Mouse (Mus musculus) macrophage (primary cell): Measurements from ENCODE around the gene Dbi. TPM values are rescaled to one million over a fixed set of nuclear protein-coding genes. Genes with fewer than 3 reads are reported as not detected.
"Not testable (repeated sequence)": the region's sequence is repeated elsewhere in the genome, so short reads cannot be mapped to it uniquely, and the experiment has no call there.

Experiments
- H3K27ac ChIP-seq: fragments of 350-480 bp; formaldehyde crosslinking; 2 replicates; pipeline ENCODE4 v1.9.0; 2021
- H3K36me3 ChIP-seq: fragments of 350-480 bp; formaldehyde crosslinking; 2 replicates; pipeline ENCODE4 v1.9.0; 2021; ENCODE audit errors: inconsistent target
- H3K4me3 ChIP-seq: fragments of 350-480 bp; formaldehyde crosslinking; 2 replicates; pipeline ENCODE4 v1.9.0; 2021; ENCODE audit errors: inconsistent target
- H3K79me2 ChIP-seq: fragments of 350-480 bp; formaldehyde crosslinking; 2 replicates; pipeline ENCODE4 v1.9.0; 2021; ENCODE audit errors: inconsistent target
- WGBS: methylation state at CpG from one replicate; pipeline ENCODE4 v1.1.7; 2026; ENCODE audit warnings: inconsistent platforms; ENCODE audit not compliant: missing documents; 5-methylcytosine and 5-hydroxymethylcytosine counted together
- polyA plus RNA-seq: library from polyadenylated mRNA; stranded (reverse); fragments of 250-400 nt; gene quantifications from 3 replicates; pipeline ENCODE4 v1.2.4, GENCODE M21; 2018; ENCODE audit warnings: inconsistent platforms

The Dbi gene
- polyA plus RNA-seq, 1 experiment from 2014 or later = 235 TPM

DNA sequence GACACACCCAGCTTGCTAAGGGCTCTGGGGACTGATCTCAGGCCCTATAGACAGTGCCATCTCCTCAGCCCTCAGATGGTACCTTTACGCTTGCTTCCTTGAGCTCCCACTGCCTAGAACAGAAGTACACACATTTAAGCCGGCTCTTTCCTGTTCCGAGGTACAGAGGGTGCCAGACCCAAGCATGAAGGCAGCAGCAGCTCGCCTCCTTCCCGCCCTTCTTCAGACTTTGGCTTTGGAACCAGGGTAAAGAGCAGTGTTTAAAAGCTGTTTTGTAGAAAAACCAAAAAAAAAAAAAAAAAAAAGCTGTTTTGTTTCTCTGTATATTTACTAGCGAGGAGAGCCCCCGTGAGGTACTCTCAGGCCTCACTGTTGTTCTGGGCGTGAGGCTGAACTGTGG lies 9.1 kb downstream of the Dbi start:
- no peak overlapping the region for H3K4me3 ChIP-seq
- 92% methylated on average over 8 of the region's 8 CpGs for WGBS
- no peaks in the 10 kb centered on the region; the same call in 1 of the 2 replicates for H3K79me2 ChIP-seq
- peaks cover 39% of the 10 kb centered on the region for H3K36me3 ChIP-seq
- H3K27ac ChIP-seq = no peak overlapping the region

DNA sequence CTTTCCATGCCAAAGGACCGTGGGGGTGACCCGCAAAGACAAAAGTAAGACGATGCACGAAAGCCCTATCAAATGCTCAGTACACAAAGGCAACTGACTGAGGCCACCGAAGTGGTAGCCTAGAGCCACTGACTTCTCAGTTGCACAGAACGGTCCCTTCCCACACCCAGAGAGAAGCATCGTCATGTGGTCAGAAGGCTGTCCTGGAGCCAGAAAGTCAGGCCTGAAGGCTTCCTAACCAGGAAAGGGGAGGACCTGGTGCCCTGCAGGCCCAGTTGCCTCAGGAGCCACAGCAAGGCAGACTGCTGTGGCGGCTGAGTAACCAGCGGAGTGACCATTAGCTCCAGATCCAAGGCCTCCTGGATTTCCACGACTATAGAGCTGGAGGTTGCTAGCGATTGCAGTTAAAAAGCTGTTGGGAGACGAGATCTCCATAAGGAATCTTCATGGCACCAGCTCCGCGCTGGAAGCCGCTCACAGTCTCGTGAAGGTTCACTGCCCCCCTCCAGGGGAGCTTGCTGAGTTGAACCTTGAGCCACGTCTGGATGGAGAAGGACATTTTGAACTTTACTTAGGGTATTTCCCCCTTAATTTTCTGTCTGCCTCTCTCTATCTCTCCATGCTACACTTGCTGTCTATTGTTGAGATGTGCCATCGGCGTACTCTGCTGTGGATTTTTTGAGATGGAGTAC lies 11.0 kb downstream of the Dbi start:
- Histone ChIP-seq H3K79me2 (no peaks in the 10 kb centered on the region), H3K36me3 (peaks cover 22% of the 10 kb centered on the region), H3K27ac (no peak overlapping the region), H3K4me3 (no peak overlapping the region)
- 95% methylated on average over 19 of the region's 19 CpGs for WGBS

DNA sequence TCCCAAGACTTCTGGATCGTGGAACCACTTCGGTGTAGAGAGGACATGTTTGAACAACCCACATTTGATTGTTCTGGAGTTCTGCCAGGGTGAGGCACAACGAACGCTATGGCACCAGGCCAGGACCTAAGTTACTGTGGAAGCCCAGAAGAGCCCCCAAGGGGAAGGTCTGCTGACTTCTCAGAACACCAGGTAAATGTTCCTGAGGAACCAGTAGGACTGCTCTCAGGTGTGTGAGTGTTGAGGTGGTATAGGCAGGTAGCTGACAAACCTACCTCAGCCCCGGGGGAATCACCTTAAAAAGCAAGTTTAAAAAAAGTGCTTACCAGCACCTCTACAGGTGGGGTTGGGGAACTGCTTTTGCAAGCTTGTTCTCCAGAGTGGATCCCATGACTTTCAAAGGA lies 15.3 kb downstream of the Dbi start:
- Histone ChIP-seq H3K79me2 (no peaks in the 10 kb centered on the region), H3K36me3 (no peaks in the 10 kb centered on the region), H3K27ac (no peak overlapping the region), H3K4me3 (no peak overlapping the region)
- 59% methylated on average over 5 of the region's 5 CpGs for WGBS

DNA sequence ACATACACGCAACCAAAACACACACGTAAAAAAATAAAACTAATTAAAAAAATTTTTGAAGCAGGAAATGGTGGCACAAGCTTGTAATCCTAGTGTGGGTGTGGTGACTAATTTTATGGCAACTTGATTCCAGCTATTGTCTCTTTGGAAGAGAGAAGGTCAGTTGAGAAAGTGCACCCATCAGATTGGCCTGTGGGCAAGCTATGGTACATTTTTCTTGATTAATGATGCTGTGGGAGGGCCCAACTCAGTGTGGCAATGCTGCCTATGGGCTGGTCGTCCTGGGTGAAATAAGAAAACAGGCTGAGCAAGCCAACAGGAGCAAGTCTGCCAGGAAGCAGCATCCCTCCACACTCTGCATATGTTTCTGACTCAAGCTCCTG lies 19.7 kb downstream of the Dbi start:
- H3K36me3 ChIP-seq = no peaks in the 10 kb centered on the region
- WGBS = 84% methylated on average over 3 of the region's 3 CpGs
- H3K27ac ChIP-seq = no peak overlapping the region
- no peaks in the 10 kb centered on the region for H3K79me2 ChIP-seq
- no peak overlapping the region for H3K4me3 ChIP-seq

DNA sequence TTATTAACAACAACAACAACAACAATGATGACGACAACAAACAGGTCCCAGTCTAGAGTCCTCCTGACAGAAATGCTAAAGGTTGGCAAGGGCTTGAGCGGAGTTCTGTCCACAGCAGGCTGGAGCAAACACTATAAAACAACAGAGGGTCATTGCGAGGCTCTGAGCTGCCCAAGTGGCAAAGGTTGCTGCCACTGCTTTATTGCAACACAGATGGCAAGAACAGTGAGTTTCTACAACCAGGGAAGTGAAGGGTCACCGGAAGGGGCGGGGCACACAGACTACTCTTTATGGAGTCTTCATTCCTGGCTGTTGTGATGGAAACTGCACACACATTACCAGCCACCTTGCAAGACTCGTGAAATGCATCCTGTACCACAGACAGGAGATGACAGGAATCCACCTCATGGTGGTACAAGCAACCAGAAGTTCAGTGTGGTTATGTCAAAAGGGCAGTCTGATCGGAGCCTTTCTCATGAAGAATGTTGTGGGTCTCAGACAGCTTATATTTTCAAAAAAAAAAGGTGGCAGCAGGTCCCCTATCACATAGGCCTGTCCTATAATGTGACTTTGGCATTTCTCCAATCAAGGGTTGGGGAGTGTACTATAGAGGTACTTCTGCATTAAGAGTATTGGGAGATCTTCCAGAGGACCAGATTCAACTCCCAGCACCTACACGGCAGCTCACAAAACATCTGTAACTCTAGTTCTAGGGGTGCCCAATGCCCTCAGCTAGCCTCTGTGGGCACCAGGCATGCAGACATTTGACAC lies 20.2 kb downstream of the Dbi start:
- Histone ChIP-seq H3K79me2 (no peaks in the 10 kb centered on the region), H3K4me3 (no peak overlapping the region), H3K36me3 (no peaks in the 10 kb centered on the region), H3K27ac (peak overlapping the region; percentile 82)
- WGBS = 66% methylated on average over 8 of the region's 8 CpGs

DNA sequence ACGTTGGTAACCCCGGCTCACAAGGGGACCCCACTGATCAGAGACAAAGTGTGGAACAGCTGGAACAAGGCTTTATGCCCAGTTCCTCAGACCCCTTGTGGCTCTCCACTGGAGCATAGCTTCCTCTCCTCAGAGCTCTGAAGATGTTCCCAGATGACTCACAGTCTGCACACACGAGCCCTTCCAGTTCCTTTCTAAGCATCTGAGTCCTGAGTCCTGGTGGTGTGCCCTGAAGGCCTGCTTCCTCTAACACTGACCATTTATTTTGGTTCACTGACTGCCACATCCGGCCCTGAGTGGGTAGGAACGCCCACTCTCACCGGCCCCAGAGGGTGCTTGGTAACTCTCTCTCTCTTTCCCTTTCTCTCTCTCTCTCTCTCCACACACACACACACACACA lies 21.4 kb downstream of the Dbi start:
- H3K36me3 ChIP-seq = no peaks in the 10 kb centered on the region
- 8% methylated on average over 6 of the region's 6 CpGs for WGBS
- H3K4me3 ChIP-seq = no peak overlapping the region
- peak overlapping the region; percentile 82 for H3K27ac ChIP-seq
- H3K79me2 ChIP-seq = no peaks in the 10 kb centered on the region

DNA sequence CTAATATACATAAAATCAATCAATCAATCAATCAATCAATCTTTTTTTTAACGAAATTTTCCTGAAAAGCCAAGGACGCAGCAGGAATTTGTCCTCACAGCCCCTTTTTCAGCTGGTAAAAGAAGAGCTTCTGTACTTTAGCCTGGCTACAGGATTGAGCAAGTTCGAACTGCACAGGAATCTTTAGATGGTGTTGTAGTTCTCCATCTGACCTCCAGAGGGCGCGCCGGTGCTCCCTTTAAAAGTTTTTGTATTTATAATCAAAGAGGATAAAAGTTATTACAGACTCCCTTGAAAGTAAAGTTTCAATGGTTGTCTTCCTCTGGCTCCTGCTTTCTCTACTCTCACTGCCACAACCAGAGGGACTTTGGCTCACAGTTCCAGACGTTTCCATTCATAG lies 22.6 kb downstream of the Dbi start:
- no peaks in the 10 kb centered on the region for H3K36me3 ChIP-seq
- no peak overlapping the region for H3K4me3 ChIP-seq
- no peak overlapping the region for H3K27ac ChIP-seq

DNA sequence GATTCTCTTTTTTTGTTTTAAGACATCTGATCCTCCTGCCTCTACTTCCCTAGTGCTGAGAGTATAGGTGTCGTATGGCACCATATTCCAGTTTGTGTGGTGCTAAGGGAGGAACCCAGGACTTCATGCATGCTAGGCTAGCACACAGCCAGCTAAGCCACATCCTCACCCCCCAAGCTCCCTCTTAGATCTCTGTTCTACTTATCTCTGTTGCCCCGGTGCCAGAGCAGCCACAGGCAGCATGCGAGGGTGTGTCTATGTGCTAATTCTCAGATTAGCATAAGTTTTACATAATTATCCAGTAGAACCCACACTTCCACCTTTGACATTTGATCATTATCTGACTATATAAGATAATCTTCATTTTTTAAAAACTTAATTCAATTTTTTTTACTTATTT lies 26.0 kb downstream of the Dbi start:
- H3K36me3 ChIP-seq = no peaks in the 10 kb centered on the region
- WGBS = 62% methylated on average over 3 of the region's 3 CpGs
- H3K27ac ChIP-seq = no peak overlapping the region
- no peaks in the 10 kb centered on the region for H3K79me2 ChIP-seq
- no peak overlapping the region for H3K4me3 ChIP-seq

More for the DNA sequence above, 22.6 kb downstream of the Dbi start:
- no peaks in the 10 kb centered on the region for H3K79me2 ChIP-seq
- WGBS = 14% methylated on average over 7 of the region's 7 CpGs

DNA sequence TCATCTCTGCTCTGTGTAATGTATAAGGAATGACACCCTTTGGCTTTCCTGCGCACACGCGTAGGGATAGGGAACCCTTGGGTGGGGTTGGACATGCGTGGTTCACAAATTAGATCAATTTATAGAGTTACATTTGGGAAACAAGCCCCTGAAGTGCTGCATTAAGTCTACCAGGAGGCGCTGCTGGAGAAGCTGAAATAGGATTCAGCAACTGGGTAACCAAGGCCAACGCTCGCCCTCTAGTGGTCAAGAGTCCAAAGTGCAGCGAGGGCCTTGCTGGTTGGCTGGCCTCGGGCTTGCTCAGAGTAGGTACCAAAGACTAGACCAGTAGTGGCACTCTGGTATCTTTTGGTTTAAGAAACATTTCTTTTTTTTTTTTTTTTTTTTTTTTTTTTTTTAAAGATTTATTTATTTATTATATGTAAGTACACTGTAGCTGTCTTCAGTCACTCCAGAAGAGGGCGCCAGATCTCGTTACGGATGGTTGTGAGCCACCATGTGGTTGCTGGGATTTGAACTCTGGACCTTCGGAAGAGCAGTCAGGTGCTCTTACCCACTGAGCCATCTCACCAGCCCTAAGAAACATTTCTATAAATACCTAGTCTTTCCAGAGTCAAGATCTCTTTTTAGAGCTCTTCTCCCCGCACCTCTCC lies 27.3 kb downstream of the Dbi start:
- not testable (repeated sequence) for H3K36me3 ChIP-seq, H3K27ac ChIP-seq, H3K79me2 ChIP-seq, H3K4me3 ChIP-seq
- 46% methylated on average over 11 of the region's 14 CpGs for WGBS

DNA sequence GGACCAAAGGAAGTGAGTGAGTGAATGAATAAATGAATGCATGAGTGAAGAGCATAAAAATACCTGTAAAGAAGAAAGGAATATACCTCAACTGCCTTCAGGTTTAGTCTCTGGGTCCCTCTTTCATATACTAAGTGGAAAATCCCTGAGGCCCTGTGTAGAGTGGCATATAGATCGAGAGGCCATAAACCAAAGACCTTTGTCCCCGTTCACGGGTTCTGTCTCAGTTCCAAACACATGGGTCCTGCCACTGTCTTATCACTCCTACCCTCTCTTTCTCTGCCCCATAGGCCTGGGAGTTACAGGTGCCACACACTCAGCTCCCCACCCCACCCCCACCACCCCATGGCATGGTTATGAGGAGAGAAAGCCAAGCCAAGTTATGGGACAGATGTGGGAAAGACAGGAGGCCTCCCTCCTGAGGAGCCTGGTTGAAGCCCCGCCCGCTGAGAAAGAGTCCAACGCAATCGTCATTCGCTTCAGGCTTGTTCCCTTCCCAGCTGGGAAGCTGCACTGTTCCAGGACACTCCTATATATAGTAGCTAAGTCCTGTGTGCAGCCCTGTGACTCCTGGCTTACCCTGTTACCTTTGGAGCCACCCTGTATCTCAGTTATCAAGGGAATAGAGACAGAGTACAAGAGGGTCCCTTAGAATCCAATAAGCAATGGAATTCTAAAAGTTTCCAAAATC lies 29.9 kb downstream of the Dbi start:
- Histone ChIP-seq H3K4me3 (no peak overlapping the region), H3K79me2 (no peaks in the 10 kb centered on the region), H3K36me3 (no peaks in the 10 kb centered on the region), H3K27ac (no peak overlapping the region)
- 95% methylated on average over 8 of the region's 8 CpGs for WGBS

DNA sequence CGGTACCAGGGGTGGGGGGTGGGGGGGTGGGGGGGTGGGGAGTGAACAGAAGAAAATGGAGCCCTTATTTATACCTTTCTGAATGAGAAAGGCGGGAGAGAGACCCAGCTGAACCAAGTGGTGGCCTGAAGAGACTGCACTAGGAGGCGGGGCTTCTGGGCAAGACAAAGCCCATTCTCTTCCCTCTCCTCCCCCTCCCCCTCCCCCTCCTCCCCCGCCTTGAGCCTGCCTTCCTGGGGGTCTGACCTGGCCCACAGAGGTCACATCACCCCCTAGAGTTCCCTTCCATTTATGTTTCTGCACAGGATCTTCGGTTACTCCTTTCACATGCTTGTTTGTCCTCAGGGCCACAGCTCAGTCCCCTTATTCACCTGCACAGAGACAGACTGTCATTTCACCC lies 31.7 kb downstream of the Dbi start:
- no peaks in the 10 kb centered on the region for H3K36me3 ChIP-seq
- no peaks in the 10 kb centered on the region for H3K79me2 ChIP-seq
- no peak overlapping the region for H3K4me3 ChIP-seq
- no peak overlapping the region for H3K27ac ChIP-seq
- 63% methylated on average over 4 of the region's 5 CpGs for WGBS

DNA sequence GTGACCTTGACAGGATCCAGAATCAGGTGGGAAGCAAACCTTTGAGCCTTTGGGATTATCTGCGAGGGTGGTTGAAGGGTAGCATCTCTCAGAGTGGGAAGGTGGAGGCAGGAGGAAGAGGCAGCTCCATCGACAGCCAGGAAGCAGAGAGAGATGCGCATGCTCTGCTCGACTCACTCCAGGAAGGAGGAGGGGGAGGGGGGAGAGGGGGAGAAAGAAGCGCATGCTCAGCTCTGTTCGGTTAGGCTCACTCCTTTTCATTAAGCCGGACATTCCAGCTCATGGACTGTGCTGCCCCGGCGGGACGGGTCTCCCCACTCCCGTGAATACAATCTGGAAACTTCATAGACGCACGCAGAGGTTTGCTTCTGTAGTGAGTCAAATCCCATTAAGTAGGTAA lies 34.2 kb downstream of the Dbi start:
- Histone ChIP-seq H3K4me3 (no peak overlapping the region), H3K27ac (no peak overlapping the region), H3K79me2 (no peaks in the 10 kb centered on the region), H3K36me3 (no peaks in the 10 kb centered on the region)
- 83% methylated on average over 13 of the region's 13 CpGs for WGBS

DNA sequence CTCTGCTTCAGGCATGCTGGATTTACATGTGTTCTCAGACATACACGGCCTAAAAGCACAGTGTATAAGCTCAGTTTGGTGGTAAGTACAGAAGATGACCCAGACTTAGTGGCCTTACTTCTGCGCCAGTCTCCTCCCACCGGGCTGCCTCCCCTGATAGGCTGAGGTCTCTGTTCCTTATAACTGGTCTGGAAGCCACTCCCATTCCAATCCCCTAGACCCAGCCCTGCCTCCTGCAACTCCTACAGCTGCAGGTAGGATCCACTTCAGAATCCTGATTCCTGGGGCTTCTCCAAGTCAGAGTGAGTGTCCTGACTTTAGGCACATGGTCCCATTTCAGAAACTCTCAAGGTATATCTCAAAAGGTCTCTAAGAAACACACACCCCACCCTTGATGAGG lies 35.2 kb downstream of the Dbi start:
- Histone ChIP-seq H3K79me2 (no peaks in the 10 kb centered on the region), H3K36me3 (no peaks in the 10 kb centered on the region), H3K27ac (no peak overlapping the region), H3K4me3 (no peak overlapping the region)
- 93% methylated on average over 3 of the region's 3 CpGs for WGBS

DNA sequence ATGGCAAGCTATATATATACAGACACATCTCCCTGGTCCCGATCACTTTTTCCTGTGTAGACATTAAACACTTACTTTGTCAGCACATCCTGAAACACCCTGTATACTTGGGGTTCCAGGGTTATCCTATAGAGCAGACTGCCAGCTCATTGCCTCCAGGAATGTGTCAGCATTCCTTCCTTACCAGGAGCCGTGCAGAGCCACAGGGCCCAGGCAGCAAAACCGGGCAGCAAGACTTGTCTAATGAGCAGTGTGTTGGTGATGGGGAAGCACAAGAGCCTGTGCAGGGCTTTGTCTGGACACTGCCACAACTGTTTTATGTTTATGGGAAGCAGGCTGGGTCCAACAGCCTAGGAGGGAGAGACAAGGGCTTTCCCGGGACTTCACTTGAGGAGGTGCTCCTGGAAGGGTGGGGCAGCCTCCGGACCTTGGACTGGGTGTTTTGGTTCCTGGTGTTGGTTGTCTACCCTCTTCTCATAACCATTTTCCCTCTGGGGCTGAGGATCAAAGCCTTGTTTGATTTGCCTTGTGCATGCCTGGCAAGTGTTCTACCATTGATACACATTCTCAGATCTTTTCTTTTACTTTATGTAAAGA lies 36.9 kb downstream of the Dbi start:
- H3K79me2 ChIP-seq = no peaks in the 10 kb centered on the region
- WGBS = 94% methylated on average over 5 of the region's 5 CpGs
- H3K27ac ChIP-seq = no peak overlapping the region
- H3K4me3 ChIP-seq = no peak overlapping the region
- no peaks in the 10 kb centered on the region for H3K36me3 ChIP-seq
